Mouse (Mus musculus) thymus, adult 2 months (tissue): ENCODE measurements at regions not wholly inside any gene's neighbourhood (a gene's known extent, or its start where the extent isn't known, plus 50 kb on each side); places are given as distances from the start of the nearest gene placed in this dataset.

Experiments
- DNase-seq: peaks from one replicate; pipeline ENCODE4 v3.0.0; 2021
- H3K27ac ChIP-seq: fragments of 200-500 bp; 2 replicates; pipeline ENCODE4 v1.5.1; 2012; ENCODE audit warnings: low read length, control low read depth; ENCODE audit not compliant: control insufficient read depth, insufficient read depth
- H3K27me3 ChIP-seq: fragments of 200-500 bp; 2 replicates; pipeline ENCODE4 v1.6.1; 2012; ENCODE audit warnings: mild to moderate bottlenecking, low read length, moderate library complexity, mixed read lengths; ENCODE audit not compliant: control insufficient read depth, insufficient read depth
- H3K36me3 ChIP-seq: fragments of 200-500 bp; 2 replicates; pipeline ENCODE4 v1.6.1; 2012; ENCODE audit warnings: mild to moderate bottlenecking, low read length, moderate library complexity; ENCODE audit not compliant: control insufficient read depth, insufficient read depth
- H3K4me1 ChIP-seq: fragments of 200-500 bp; replicated peaks from 2 replicates; pipeline ENCODE4 v1.6.1; 2012; ENCODE audit warnings: low read length; ENCODE audit not compliant: control insufficient read depth, insufficient read depth
- H3K4me3 ChIP-seq: fragments of 200-500 bp; 2 replicates; pipeline ENCODE4 v1.5.1; 2012; ENCODE audit warnings: mild to moderate bottlenecking, low read length, control low read depth, moderate library complexity; ENCODE audit not compliant: control insufficient read depth, insufficient read depth
- CTCF ChIP-seq: fragments of 200-500 bp; IDR thresholded peaks from 2 replicates; pipeline ENCODE4 v1.5.1; 2012; ENCODE audit warnings: mild to moderate bottlenecking, control low read depth, low read length, moderate library complexity, borderline replicate concordance; ENCODE audit not compliant: control insufficient read depth, poor library complexity, insufficient read depth; ENCODE audit errors: extremely low read depth
- POLR2A ChIP-seq: fragments of 200-500 bp; IDR thresholded peaks from 2 replicates; pipeline ENCODE4 v1.6.1; 2012; ENCODE audit warnings: mild to moderate bottlenecking, low read length, control low read depth, moderate library complexity; ENCODE audit not compliant: control insufficient read depth, poor library complexity, insufficient read depth; ENCODE audit errors: extremely low read depth
- WGBS: fragments of 180-500 bp; shearing (Covaris S2); methylation state at CpG from one replicate; pipeline ENCODE4 v1.1.7; 2018; 5-methylcytosine and 5-hydroxymethylcytosine counted together

DNA sequence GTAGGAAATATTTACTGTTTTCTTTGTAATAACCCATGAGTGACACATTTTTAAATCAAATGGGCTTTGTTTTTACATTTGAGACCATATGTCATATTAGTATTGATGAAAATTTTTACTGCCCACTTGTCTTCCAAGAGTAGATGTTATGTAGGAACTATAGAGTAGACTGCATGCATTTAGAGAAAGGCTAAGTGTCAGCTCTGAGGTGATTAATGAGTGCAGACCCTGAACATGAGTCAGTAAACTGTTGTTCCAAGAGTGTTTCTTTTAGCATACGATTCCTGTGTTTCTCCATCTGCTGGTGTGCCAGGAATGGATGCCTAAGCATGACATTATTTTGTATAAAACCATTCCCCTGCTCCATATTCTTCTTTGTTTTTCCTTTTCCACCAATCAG is 454.5 kb upstream of the Sphkap start:
- Histone ChIP-seq H3K27me3 (no peaks in the 10 kb centered on the region), H3K36me3 (no peaks in the 10 kb centered on the region), H3K27ac (no peak overlapping the region), H3K4me3 (no peak overlapping the region), H3K4me1 (no peaks in the 10 kb centered on the region)
- 83% methylated on average over 1 of the region's 1 CpGs for WGBS
- no peak for DNase-seq
- TF ChIP-seq CTCF (no peak), POLR2A (no peak)

GRCm38 (mm10) chr1:83862128-83862527 is 454.1 kb upstream of the Sphkap start:
- Histone ChIP-seq H3K4me1 (no peaks in the 10 kb centered on the region), H3K4me3 (no peak overlapping the region), H3K27me3 (no peaks in the 10 kb centered on the region), H3K27ac (no peak overlapping the region), H3K36me3 (no peaks in the 10 kb centered on the region)
- no peak for TF ChIP-seq POLR2A
- TF ChIP-seq CTCF, result no peak
- whole genome bisulfite sequencing, result 66% methylated on average over 3 of the region's 3 CpGs
- DNase-seq, result no peak

DNA sequence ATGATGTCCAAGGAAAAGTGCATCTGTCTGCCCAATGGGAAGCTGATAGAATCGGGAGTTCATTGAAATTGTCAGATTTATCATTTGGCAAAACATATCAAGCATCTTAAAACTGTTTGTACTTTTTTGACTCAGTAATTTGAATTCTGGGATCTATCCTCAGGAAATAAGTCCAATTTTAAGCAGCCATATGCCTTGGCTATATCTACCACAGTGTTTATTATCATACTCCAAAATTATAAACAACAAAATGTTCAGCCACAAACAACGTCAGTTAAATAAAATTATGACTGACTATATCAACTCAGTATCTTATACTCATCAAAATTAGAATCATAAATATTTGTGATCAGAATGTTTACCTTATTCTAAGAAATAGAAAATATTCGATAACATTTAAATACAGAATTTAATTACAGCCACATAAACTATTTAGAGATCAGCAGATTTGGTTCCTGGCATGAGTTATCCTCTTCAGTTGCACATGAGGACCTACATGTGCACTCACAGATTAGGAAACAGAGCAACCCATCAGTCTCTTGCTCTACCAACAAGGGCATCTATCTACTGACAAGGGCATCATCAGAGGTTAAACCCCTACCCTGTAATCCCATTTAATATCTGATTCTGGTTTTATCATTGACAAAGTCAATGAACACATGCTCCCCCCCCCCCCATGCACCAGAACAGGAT is 451.9 kb upstream of the Sphkap start:
- 95% methylated on average over 3 of the region's 3 CpGs for WGBS
- H3K27ac ChIP-seq, result no peak overlapping the region
- DNase-seq, result no peak
- no peak overlapping the region for H3K4me3 ChIP-seq
- no peaks in the 10 kb centered on the region for H3K36me3 ChIP-seq
- no peaks in the 10 kb centered on the region for H3K27me3 ChIP-seq
- no peaks in the 10 kb centered on the region for H3K4me1 ChIP-seq
- no peak for TF ChIP-seq POLR2A
- TF ChIP-seq CTCF, result no peak

GRCm38 (mm10) chr1:83853996-83854395 is 446.0 kb upstream of the Sphkap start:
- Histone ChIP-seq H3K27me3 (no peaks in the 10 kb centered on the region), H3K4me1 (no peaks in the 10 kb centered on the region), H3K27ac (no peak overlapping the region), H3K4me3 (no peak overlapping the region), H3K36me3 (no peaks in the 10 kb centered on the region)
- 95% methylated on average over 5 of the region's 5 CpGs for WGBS
- DNase-seq, result no peak
- TF ChIP-seq POLR2A, result no peak
- no peak for TF ChIP-seq CTCF

- Histone ChIP-seq H3K27ac (no peak overlapping the region), H3K4me1 (no peaks in the 10 kb centered on the region), H3K27me3 (no peaks in the 10 kb centered on the region), H3K36me3 (no peaks in the 10 kb centered on the region), H3K4me3 (no peak overlapping the region)
- TF ChIP-seq CTCF, result no peak
- no peak for TF ChIP-seq POLR2A
- DNase-seq, result no peak
- WGBS, result 88% methylated on average over 6 of the region's 6 CpGs
Measured at GRCm38 (mm10) chr1:83851081-83851480, 443.1 kb upstream of the Sphkap start.

- no peak overlapping the region for H3K4me3 ChIP-seq
- TF ChIP-seq POLR2A (no peak), CTCF (no peak)
- DNase-seq, result no peak
- no peaks in the 10 kb centered on the region for H3K27me3 ChIP-seq
- H3K36me3 ChIP-seq, result no peaks in the 10 kb centered on the region
- WGBS, result 87% methylated on average over 2 of the region's 2 CpGs
- H3K4me1 ChIP-seq, result no peaks in the 10 kb centered on the region
- no peak overlapping the region for H3K27ac ChIP-seq
Measured at GRCm38 (mm10) chr1:83848414-83848813, 440.4 kb upstream of the Sphkap start.

DNA sequence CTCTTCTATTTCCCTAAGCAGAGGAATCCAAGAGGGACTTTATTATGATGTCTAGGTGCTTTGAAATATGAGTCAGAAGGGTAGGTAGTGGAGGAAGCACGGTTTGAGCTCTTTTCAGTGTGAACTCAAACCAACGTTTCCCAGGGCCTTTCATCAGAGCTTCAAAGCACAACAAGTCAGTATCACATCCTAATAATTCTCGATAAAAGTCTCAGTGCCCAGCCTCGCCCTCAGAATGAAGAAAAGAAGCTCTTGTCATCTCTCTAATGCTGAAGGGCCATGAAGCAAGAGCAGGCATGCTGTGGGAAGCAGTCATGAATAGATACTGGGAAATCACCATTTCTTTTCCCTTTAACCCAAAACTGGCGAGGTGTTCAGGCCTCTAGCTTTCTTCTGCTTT is 440.0 kb upstream of the Sphkap start:
- TF ChIP-seq CTCF, result no peak
- no peak for TF ChIP-seq POLR2A
- H3K4me3 ChIP-seq, result no peak overlapping the region
- no peaks in the 10 kb centered on the region for H3K36me3 ChIP-seq
- WGBS, result 63% methylated on average over 5 of the region's 5 CpGs
- no peak overlapping the region for H3K27ac ChIP-seq
- no peak for DNase-seq
- H3K4me1 ChIP-seq, result no peaks in the 10 kb centered on the region
- H3K27me3 ChIP-seq, result no peaks in the 10 kb centered on the region
